Mouse (Mus musculus) E14TG2a.4 (cell line): Measurements from ENCODE around the gene Cd300lb.

Source experiments
- CTCF ChIP-seq: conservative IDR thresholded peaks from 2 replicates; pipeline ENCODE4 v1.5.1; 2014; ENCODE audit warnings: low read length
- NANOG ChIP-seq: IDR thresholded peaks from 2 replicates; pipeline ENCODE4 v1.6.1; 2014; ENCODE audit warnings: borderline replicate concordance, low read length, mixed read lengths
- POU5F1 ChIP-seq: IDR thresholded peaks from 2 replicates; pipeline ENCODE4 v1.6.1; 2014; ENCODE audit warnings: low read length, borderline replicate concordance

DNA sequence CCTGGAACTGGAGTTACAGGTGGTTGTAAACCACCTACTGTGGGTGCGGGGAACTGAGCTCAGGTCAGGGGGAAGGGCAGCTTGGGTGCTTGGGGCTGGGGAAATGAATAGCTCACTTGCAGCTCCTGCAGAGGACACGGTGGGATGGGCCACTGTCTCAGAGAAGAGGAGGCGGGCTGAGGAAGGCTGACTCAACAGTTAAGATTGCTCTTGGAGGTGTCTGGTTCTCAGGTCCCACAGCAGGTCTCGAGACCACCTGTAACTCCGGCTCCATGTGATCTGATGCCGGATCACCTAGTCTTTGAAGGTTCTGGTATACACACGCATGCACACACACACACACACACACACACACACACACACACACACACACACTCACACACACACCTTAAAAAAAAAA lies 58.0 kb downstream of the Cd300lb start:
- no peak for TF ChIP-seq CTCF
- no peak for TF ChIP-seq POU5F1
- TF ChIP-seq NANOG = no peak
